Mouse (Mus musculus) forebrain, embryonic 14.5 days (tissue): Measurements from ENCODE around the gene Nln. TPM values are rescaled to one million over a fixed set of nuclear protein-coding genes. Genes with fewer than 3 reads are reported as not detected.

Source experiments
- ATAC-seq: fragments of 200-750 bp; cut with Nextera tagmentation; 2 replicates; pipeline ENCODE4 v1.8.0; 2017; ENCODE audit warnings: mild to moderate bottlenecking, moderate library complexity
- DNase-seq: peaks from one replicate; pipeline ENCODE4 v3.0.0-alpha.2; 2015; ENCODE audit warnings: low spot score
- H3K27ac ChIP-seq: fragments of 300-500 bp; sonication (generic); 2 replicates; pipeline ENCODE4 v1.5.1; 2014; ENCODE audit warnings: low read depth, mild to moderate bottlenecking, control low read depth, low read length, moderate library complexity
- H3K27me3 ChIP-seq: fragments of 300-500 bp; sonication (generic); replicated peaks from 2 replicates; pipeline ENCODE4 v1.6.1; 2014; ENCODE audit warnings: low read length, control low read depth, mixed read lengths; ENCODE audit not compliant: control insufficient read depth, insufficient read depth
- H3K36me3 ChIP-seq: fragments of 300-500 bp; sonication (generic); 2 replicates; pipeline ENCODE4 v1.6.1; 2014; ENCODE audit warnings: low read length, control low read depth; ENCODE audit not compliant: control insufficient read depth, insufficient read depth
- H3K4me1 ChIP-seq: fragments of 300-500 bp; sonication (generic); 2 replicates; pipeline ENCODE4 v1.6.1; 2014; ENCODE audit warnings: antibody characterized with exemption, low read length, control low read depth; ENCODE audit not compliant: control insufficient read depth, insufficient read depth
- H3K4me2 ChIP-seq: fragments of 300-500 bp; sonication (generic); 2 replicates; pipeline ENCODE4 v1.6.1; 2014; ENCODE audit warnings: mild to moderate bottlenecking, control low read depth, low read length
- H3K4me3 ChIP-seq: fragments of 300-500 bp; sonication (generic); 2 replicates; pipeline ENCODE4 v1.5.1; 2014; ENCODE audit warnings: low read depth, low read length, control low read depth
- H3K9ac ChIP-seq: fragments of 300-500 bp; sonication (generic); 2 replicates; pipeline ENCODE4 v1.6.1; 2014; ENCODE audit warnings: mild to moderate bottlenecking, low read length, control low read depth, moderate library complexity
- H3K9me3 ChIP-seq: fragments of 300-500 bp; sonication (generic); replicated peaks from 2 replicates; pipeline ENCODE4 v1.6.1; 2016; ENCODE audit warnings: low read length, control low read depth, mixed read lengths; ENCODE audit not compliant: control insufficient read depth
- WGBS: fragments of 180-500 bp; shearing (Covaris S2); extraction: QIAGEN DNeasy Blood & Tissue Kit; methylation state at CpG from one replicate; pipeline ENCODE4 v1.1.7; 2014; 5-methylcytosine and 5-hydroxymethylcytosine counted together
- polyA plus RNA-seq: library from polyadenylated mRNA; unstranded; fragments of >200 nt; fragmentation: Nextera tagmentation; extraction: Ambion mirVana; gene quantifications from 2 replicates; pipeline ENCODE4 v1.2.1, GENCODE M21; 2014

Nln gene
- polyA plus RNA-seq, 1 experiment from 2014 or later = 34.6 TPM

- WGBS = 69% methylated on average over 5 of the region's 5 CpGs
- ATAC-seq (no peak), DNase-seq (no peak)
- no peak overlapping the region for H3K27ac ChIP-seq
- H3K36me3 ChIP-seq = no peaks in the 10 kb centered on the region
- no peaks in the 10 kb centered on the region for H3K27me3 ChIP-seq
- H3K4me2 ChIP-seq = no peak overlapping the region
- no peaks in the 10 kb centered on the region for H3K4me1 ChIP-seq
- no peaks in the 10 kb centered on the region for H3K9me3 ChIP-seq
- H3K4me3 ChIP-seq = no peak overlapping the region
- H3K9ac ChIP-seq = no peak overlapping the region
Observed at GRCm38 (mm10) chr13:103978286-103978866, 131.0 kb downstream of the Nln start.

DNA sequence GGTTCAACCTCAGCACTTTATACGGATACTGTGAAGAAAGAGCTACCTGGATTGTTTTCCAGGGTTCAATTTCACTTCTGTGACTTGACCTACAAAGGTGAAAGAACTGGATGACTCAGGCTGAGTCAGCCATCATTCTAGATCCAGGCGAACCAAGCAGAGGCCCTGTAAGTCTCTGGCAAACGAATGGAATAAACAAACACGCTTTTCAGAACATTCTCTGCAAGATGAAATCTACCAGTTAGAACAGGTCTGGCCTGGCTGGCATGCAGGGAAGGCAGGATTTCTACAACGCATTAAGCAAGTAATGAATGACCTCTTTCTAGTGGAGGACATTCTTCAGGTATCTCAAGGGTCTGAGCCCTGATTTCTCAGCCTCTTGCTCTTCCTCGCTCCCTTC lies 131.6 kb downstream of the Nln start:
- no peak overlapping the region for H3K4me3 ChIP-seq
- H3K9ac ChIP-seq = no peak overlapping the region
- ATAC-seq (no peak), DNase-seq (no peak)
- no peaks in the 10 kb centered on the region for H3K4me1 ChIP-seq
- H3K36me3 ChIP-seq = no peaks in the 10 kb centered on the region
- no peak overlapping the region for H3K4me2 ChIP-seq
- no peak overlapping the region for H3K27ac ChIP-seq
- 78% methylated on average over 6 of the region's 6 CpGs for whole genome bisulfite sequencing
- H3K9me3 ChIP-seq = no peaks in the 10 kb centered on the region
- H3K27me3 ChIP-seq = no peaks in the 10 kb centered on the region

GRCm38 (mm10) chr13:103976181-103976724 lies 133.2 kb downstream of the Nln start:
- 79% methylated on average over 4 of the region's 4 CpGs for WGBS
- Histone ChIP-seq H3K27me3 (no peaks in the 10 kb centered on the region), H3K9me3 (no peaks in the 10 kb centered on the region), H3K36me3 (no peaks in the 10 kb centered on the region), H3K27ac (no peak overlapping the region), H3K4me1 (no peaks in the 10 kb centered on the region), H3K4me2 (no peak overlapping the region), H3K4me3 (no peak overlapping the region), H3K9ac (no peak overlapping the region)
- ATAC-seq (no peak), DNase-seq (no peak)

- H3K4me1 ChIP-seq = no peaks in the 10 kb centered on the region
- no peak overlapping the region for H3K9ac ChIP-seq
- no peak overlapping the region for H3K27ac ChIP-seq
- no peaks in the 10 kb centered on the region for H3K27me3 ChIP-seq
- ATAC-seq (no peak), DNase-seq (no peak)
- 88% methylated on average over 10 of the region's 10 CpGs for WGBS
- no peaks in the 10 kb centered on the region for H3K36me3 ChIP-seq
- H3K4me3 ChIP-seq = no peak overlapping the region
- no peaks in the 10 kb centered on the region for H3K9me3 ChIP-seq
- no peak overlapping the region for H3K4me2 ChIP-seq
Observed at GRCm38 (mm10) chr13:103975101-103975500, 134.3 kb downstream of the Nln start.

DNA sequence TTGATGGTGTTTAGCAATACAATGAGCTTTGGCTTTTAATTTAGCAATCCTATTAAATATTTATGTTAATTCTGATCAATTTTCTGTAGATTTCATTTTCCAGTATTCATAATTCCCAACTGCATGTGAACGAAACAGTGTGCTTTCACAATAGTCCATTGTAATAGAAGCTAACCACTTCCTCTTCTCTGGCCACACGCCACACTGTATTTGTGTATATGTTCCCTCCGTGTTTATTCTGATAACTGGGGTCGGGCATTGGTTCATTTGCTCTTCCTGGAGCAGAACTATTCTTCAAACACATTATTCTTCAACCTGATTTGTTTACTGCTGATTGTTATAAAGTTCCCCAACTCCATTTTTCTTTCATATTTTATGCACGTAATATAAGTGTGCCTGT lies 135.4 kb downstream of the Nln start:
- Histone ChIP-seq H3K9ac (no peak overlapping the region), H3K36me3 (no peaks in the 10 kb centered on the region), H3K27ac (no peak overlapping the region), H3K4me1 (no peaks in the 10 kb centered on the region), H3K4me2 (no peak overlapping the region), H3K9me3 (no peaks in the 10 kb centered on the region), H3K4me3 (no peak overlapping the region), H3K27me3 (no peaks in the 10 kb centered on the region)
- no peak for DNase-seq
- no peak for ATAC-seq
- WGBS = 85% methylated on average over 5 of the region's 5 CpGs

Other genes starting within 250 kb of the Nln start
- 16.5 and 18.9 TPM in 2 replicates for gene Erbin, start 189.1 kb downstream of the Nln start, polyA plus RNA-seq
- 29.4 and 32.1 TPM in 2 replicates for gene Sgtb, start 127 bp upstream of the Nln start, polyA plus RNA-seq
- 65.7 and 68.0 TPM in 2 replicates for gene Trappc13, start 68.9 kb upstream of the Nln start, polyA plus RNA-seq
- 39.9 and 46.6 TPM in 2 replicates for gene Trim23, start 69.2 kb upstream of the Nln start, polyA plus RNA-seq
- 27.9 and 33.1 TPM in 2 replicates for gene Cenpk, start 119.0 kb upstream of the Nln start, polyA plus RNA-seq
- gene Ppwd1, start 119.2 kb upstream of the Nln start, polyA plus RNA-seq = 7.8 and 9.0 TPM in 2 replicates
- 2.0 and 2.2 TPM in 2 replicates for gene Adamts6, start 178.2 kb upstream of the Nln start, polyA plus RNA-seq